Mouse (Mus musculus): ENCODE measurements around the gene Gys1. TPM values are rescaled to one million over a fixed set of nuclear protein-coding genes. Genes with fewer than 3 reads are reported as not detected.
"Not testable (repeated sequence)": the region's sequence is repeated elsewhere in the genome, so short reads cannot be mapped to it uniquely, and the experiment has no call there.

Gene Gys1
- total RNA-seq, 1 experiment from 2014 or later: 7.5 TPM

DNA sequence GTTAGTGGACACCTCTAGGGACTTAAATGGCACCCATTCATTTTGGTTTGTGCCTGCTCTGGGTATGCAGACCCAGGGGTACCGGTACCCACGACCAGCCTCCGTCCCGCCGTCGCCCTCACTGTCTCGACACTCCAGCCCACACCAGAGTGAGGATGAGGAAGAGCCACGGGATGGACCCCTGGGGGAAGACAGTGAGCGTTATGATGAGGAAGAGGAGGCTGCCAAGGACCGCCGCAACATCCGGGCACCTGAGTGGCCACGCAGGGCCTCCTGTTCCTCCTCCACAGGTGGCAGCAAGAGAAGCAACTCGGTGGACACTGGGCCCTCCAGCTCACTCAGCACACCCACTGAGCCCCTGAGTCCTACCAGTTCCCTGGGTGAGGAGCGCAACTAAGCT lies 20.3 kb downstream of the Gys1 start:
- no peak for ATAC-seq (replicated peaks; ENCODE audit: low read depth, poor library complexity, severe bottlenecking)

DNA sequence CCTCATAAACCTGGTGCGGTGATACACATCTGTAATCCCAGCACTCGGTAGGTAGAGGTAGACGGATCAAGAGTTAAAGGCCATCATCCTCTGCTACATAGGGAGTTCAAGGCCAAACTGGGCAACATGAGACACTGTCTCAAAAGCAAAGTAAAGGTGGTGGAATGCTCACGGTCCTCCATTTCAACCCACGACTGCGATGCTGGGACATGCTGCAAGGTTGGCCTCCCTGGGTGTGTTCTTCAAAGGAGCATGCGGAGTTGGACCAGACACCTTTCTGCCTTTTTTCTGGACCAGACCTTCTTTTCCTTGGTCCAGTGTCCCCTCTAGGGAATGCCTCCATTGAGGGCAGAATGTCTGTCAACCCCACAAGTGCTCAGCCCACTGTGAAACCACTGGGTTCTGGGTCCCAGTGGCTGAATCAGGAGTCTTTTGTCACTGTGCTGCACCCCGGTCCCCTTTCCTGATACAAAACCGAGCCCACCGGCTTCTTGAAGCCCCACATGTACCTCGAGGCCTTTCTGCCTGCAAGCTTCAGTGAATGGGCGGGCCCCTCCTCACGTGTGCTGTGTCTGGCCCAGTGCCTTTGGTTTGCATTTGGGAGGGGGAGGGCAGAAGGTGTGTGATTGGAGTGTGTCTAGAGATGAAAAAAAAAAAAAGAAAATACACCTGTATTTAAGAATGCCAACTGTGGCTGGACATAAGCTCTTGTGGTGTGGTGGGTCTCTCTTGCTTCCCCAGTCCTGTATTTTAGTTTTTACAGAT lies 21.5 kb downstream of the Gys1 start:
- no peak for ATAC-seq (replicated peaks; ENCODE audit: low read depth, poor library complexity, severe bottlenecking)

DNA sequence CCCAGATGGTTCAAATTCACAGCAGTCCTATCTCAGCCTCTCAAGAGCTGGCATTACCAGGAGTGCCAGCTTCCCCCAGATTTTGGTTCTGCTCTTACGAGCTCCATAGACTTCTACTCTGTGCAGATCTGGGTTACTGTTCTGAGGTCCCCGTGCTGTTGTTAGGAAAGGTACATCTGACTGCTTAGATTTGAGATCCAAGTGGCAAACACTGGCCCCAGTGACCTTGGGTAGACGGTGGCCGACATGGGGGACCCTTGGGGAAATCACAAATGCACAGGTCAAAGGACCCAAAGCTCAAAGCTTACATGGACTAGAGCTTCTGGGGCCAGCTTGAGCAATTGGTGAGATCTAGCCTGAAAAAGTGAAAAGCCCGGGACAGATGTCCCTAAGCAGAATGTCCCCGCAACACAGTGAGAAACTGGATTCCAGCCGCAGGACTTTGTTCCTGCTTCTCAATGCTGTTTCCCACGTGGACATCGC lies 22.1 kb downstream of the Gys1 start:
- no peak for ATAC-seq (replicated peaks; ENCODE audit: low read depth, poor library complexity, severe bottlenecking)

DNA sequence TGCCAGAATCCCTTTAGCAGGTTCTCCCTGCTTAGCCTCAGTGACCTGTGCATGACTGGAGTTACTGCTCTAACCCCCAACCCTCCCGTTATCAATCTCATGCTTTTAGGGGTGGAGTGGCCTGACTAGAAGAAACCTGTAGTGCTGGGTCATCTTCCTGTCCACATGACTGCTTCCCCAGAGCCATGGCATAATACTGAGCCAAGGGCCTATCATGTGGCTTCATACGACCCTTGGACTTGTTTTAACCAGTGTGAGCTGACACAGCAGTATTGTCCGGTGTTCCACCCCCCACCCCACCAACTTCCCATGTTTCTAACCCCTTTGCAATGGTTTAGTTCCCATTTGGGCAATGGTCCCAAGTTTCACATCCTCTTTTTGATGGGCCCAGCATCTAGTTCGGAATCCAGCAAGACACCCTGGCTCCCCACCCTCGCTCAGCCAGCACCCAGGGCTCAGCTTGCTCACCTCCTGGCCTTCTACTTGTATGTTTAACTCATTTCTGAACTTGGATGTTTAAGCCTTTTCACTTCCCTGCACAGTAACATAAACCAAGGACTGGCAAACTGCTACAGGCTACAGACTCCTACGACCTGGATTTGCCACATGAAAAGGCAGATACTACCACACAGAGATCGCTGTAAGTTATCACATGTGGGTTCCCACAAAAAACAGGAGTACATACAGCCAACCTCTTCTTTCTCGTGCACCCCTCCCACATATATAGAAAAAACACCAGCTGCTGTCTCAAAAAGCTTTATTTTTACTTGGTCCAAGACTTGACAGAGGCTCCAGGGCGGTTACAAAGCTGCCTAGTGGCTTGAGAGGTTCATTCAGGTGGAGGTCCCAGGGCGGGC lies 22.8 kb downstream of the Gys1 start:
- ATAC-seq (replicated peaks; ENCODE audit: low read depth, poor library complexity, severe bottlenecking): peak; percentile 22

DNA sequence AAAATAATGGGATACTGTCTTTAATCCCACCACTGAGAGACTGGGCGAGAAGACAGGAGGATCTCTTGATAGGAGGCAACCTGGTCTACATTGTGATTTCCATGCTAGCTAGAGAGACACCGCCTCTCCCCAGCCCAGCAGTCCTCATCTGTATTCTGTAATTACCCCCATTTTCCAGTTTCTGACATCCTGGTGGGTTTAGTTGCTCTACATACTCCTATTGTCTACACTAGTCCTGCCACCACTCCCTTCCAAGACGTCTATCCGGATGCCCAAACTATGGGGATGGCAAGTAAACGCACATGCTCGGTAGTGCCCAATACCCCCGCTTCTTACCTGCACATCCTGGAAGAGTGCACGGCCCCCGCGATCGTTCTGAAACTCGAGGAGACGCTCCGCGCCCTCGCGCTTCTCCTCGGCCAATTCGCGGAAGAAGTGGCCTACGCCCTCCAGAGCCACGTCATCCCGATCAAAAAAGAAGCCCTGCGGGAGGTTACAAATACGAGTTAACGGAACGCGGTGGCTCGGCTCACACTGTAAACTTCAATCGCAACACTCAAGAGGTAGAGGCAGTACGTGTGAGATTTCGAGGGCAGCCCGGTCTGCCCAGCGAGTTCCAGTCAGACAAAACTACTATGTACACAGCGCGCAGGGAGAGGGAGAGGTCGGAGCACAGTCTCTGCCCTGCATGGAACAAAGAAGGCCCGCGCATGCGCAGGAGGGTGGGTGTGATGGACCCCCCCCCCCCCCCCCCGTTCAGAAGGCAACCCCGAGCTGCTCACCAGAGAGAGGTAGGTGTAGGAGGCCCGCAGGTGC lies 24.3 kb downstream of the Gys1 start:
- ATAC-seq (replicated peaks; ENCODE audit: low read depth, poor library complexity, severe bottlenecking): 0 out of 2 replicates have a peak, but pooled peaks have one; percentile 9

DNA sequence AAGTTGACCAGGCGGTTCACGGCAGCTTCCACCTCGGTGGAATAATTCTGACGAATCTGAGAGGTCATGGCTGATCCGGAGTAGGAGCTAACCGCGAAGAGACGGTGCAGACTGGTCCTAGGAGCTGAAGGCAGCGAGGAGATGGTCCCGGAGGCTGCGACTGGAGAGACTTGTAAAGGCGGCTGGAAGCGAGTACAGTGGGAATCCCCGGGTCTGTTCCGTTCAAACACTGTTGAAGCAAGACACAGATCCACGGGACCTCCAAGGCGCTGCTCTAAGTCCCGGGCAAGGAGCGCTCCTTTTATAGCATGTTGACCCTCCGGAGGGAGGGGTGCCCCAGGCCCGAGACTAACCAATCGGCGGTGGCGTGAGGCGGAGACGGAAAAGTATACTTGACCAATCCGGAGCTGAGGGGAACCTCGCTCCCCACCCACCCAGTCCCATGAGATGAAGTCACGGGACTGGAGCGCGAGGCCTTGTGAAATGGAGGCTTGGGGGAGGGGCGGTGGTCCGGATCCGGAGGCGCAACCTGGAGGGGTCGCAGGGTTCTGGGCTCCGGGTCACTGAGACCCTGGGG lies 25.0 kb downstream of the Gys1 start, which contains the start of gene Ftl1:
Ftl1 (minus strand) TSS at position 321 of the 577 bp plus-strand sequence.
- peak; percentile 74 for ATAC-seq (replicated peaks; ENCODE audit: low read depth, poor library complexity, severe bottlenecking)

DNA sequence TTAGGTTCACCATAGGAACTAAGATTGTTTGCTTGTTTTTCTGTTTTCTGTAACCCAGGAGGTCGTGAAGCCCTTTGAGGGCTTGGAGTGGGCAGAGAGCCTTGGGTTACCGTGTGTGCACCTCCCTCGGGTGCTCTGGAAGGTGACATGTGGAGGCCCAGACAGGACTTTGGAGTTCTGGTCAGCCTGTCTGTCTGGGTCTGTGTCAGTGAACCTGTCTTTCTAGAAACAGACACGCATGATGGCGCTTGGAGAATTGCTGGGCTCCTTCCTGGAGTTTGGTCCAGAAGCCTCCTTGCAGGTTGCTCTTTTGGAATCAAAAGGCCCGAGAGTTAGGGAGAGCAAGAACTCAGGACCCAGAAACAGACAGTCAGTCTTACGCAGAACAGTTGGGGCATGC lies 25.7 kb downstream of the Gys1 start:
- no peak for ATAC-seq (replicated peaks; ENCODE audit: low read depth, poor library complexity, severe bottlenecking)

DNA sequence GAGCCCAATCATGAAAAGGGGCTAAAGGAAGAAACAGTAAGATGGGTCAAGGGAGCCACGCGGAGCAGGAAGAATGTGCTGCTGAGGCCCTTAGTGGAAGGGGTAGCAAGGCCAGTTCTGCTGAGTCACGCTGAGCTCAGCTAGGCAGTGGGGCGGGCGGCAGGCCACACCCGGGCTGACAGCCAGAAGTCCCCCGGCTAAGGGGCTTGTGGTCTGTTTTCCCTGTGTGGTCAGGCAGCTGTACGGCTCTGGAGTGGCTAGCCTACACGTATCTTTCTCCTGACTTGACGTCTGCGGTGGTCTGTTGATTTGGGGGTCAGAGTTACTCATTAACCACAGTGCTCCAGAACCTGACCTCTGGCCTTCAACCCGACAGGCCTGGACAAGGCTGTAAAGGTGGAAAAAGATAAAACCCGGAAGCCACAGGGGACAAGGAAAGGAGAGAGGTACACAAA lies 26.2 kb downstream of the Gys1 start:
- ATAC-seq (replicated peaks; ENCODE audit: low read depth, poor library complexity, severe bottlenecking): peak; percentile 70

DNA sequence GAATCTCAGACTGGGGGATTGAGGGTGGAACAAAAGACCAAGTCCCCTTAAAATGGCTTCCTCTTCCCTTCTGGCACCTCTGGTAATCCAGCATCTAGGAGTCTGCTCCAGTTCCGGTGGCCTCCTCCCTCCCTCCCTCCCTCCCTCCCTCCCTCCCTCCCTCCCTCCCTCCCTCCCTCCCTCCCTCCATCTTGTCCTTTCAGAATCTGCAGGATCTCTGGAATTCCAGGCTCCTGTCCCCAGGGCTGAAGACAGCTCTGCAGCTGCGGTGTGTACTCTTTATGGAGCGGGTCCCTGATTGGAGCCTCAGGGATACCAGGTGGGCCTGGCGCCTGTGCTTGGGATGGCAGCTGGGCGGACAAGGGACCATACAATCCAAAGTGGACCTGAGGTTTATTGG lies 26.7 kb downstream of the Gys1 start:
- ATAC-seq (replicated peaks; ENCODE audit: low read depth, poor library complexity, severe bottlenecking): no peak

DNA sequence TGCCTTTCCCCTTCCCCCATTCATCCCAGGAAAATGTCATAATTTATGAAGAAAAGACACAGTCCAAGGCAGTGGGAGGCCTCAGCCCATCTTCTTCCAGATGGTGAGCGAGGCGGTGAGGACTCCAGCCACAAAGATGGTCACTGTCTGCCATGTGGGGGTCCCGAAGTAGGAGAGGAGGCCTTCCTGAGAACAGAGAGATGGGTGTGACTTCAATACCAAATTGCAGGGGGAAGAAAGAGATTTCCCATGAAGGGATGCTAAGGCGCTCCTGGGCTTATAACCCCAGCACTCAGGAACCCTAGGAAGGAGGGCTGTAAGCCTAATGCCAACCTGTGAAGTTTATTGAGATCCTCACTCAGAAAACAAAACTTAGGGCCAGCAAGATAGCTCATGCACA lies 27.1 kb downstream of the Gys1 start:
- no peak for ATAC-seq (replicated peaks; ENCODE audit: low read depth, poor library complexity, severe bottlenecking)

DNA sequence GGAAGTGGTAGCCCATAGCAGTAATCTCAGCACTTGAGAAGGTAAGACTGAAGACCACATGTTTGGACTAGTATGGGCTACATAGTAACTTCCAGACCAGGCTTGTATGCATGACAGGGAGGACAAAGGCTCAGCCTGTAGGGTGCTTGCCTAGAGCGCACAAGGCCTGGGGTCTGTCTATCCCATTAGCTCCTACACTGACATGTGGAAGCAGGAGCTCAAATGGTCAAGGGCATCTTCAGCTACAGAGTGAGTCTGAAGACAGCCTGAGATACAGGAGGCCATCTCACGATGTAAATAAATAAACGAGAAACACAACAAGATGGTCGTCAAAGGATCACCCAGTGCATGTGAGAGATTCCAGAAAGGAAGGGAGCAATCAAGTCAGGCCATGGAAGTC lies 27.7 kb downstream of the Gys1 start:
- ATAC-seq (replicated peaks; ENCODE audit: low read depth, poor library complexity, severe bottlenecking): no peak

DNA sequence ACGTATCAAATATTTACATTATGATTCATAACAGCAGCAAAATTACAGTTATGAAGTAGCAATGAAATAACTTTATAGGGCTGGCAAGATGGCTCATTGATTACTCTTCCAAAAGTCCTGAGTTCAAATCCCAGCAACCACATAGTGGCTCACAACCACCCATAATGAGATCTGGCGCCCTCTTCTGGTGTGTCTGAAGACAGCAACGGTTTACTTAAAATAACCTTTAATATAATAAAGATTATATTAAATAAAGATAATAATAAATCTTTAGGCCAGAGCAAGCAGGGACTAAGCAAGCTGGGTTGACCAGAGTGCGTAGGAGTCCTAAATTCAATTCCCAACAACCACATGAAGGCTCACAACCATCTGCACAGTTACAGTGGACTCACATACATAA lies 28.2 kb downstream of the Gys1 start:
- ATAC-seq (replicated peaks; ENCODE audit: low read depth, poor library complexity, severe bottlenecking): not testable (repeated sequence)

DNA sequence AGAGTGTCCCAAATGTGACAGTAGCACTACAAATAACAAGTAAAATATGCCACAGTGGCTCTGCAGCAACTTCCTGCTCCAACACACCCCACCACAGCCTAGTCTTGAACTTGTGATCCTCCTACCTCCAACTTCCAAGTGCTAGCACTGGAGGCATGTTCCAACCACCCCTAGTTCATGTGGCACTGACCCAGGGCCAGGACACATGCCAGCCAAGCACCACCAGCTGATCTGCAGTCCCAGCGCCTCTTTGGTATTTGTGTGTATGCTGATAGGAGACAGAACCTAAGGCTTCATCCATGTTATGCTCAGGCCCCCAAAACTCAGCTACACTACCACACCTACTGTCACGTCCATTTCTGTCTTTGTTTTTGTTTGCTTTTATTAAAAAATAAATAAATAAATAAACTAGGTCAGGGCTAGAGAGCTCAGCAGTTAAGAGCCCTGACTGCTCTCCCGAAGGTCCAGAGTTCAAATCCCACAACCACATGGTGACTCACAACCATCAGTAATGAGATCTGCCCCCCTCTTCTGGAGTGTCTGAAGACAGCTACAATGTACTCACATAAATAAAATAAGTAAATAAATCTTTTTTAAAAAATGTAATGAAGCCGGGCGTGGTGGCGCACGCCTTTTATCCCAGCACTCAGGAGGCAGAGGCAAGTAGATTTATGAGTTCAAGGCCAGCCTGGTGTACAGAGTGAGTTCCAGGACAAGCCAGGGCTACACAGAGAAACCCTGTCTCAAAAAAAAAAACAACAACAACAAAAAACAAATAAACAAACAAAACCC lies 29.5 kb downstream of the Gys1 start:
- ATAC-seq (replicated peaks; ENCODE audit: low read depth, poor library complexity, severe bottlenecking): no peak

DNA sequence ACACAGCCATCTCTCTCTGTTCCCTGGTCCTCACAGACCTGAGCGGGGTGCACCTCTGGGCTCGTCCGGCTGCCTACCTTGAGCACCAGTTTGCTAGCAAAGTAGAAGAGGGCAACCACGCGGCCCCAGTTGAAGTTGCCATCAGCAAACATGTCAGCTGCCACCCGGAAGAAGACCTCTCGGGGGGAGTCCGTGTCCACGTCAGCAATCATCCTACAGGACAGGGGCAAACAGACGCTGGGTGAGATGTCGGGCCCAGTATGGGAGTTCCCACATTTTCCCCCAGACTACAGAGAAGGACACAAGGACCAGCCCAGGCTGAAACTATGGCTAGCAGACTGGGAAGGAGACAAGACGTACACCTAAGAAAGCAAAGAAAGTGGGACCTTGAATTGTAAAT lies 30.5 kb downstream of the Gys1 start:
- ATAC-seq (replicated peaks; ENCODE audit: low read depth, poor library complexity, severe bottlenecking): no peak

DNA sequence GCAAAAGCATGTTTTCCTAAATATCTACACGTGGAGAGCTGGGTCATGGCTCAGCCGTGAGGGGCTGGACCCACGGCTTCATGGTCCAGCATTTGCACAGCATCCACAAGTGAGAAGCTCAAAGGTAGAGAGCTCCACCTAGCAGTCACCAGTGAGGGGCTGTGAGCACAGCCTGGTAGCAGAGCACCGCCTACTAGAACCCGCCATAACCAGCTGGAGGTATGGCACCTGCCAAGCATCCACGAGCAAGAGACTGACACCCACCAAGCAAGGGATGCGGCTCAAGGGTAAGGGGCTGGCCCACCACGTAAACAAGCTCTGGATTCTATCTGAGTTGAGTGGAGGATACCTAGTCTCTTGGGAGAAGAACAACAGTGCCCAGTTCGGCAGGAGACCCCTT lies 30.9 kb downstream of the Gys1 start:
- ATAC-seq (replicated peaks; ENCODE audit: low read depth, poor library complexity, severe bottlenecking): no peak

DNA sequence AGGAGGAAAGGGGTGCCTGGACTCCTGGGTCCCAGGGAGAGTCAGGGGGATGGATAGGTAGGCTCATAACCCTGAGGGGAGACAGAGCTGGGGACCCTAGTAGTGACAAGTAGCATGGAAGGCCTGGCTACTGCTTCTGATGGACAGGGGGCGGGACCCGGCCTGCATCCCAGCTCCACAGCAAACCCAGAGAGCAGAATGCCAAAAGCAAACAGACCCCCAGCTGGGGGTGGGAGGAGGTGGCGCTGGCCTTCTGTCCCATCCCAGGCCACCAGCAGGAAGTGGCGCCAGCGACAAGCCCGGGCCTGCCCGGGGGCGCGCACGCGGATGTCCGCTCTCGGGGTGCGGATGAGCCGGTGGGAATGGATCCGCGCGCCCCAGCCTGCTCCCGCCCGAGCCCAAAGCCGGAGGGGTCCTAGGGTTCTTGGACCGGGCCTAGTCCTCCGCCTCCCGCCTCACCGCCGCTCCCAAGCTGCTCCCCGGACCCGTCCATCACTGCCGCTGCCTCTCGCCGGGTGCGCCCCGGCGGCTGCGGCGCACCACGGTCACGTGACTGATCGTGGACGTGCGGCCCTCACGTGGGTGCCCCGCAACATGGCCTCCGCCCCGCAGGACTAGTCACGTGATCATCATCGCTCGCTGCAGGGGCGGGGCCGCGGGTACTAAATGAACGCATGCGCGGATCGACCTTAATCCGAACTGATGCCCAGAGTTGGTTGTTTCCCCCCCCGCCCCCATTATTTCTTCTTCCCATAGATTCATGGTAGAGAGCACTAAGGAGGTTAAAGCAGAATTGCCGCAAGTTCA lies 31.8 kb downstream of the Gys1 start, which contains the start of gene Bax:
Bax (minus strand) TSS at position 616 of the 807 bp plus-strand sequence.
- ATAC-seq (replicated peaks; ENCODE audit: low read depth, poor library complexity, severe bottlenecking): peak; percentile 82

DNA sequence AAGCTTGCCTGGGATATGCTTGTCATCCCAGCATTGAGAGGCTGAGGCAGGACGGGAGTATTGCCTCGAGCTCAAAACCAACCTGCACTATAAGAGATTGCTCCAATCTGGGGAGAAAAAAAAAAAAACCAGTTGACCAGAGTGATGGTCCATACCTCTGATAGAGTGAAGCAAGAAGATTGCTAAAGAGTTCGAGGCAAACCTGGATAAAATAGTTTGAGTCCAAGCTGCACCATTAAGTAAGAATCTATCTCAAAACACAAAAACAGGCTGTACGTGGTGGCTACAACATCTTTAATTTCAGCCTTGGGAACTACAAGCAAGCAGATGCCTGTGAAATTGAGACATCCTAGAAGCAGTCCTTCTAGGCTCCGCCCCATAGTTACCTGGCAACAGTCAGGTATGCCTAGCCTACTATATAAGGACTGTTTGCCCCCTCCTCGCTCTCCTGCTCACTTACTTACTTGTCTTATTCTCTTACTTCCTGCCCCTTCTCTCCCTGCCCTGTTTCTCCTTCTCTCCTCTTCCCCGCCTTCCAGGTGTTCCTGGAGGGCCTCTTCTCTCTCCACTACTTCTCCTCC lies 32.5 kb downstream of the Gys1 start:
- no peak for ATAC-seq (replicated peaks; ENCODE audit: low read depth, poor library complexity, severe bottlenecking)

DNA sequence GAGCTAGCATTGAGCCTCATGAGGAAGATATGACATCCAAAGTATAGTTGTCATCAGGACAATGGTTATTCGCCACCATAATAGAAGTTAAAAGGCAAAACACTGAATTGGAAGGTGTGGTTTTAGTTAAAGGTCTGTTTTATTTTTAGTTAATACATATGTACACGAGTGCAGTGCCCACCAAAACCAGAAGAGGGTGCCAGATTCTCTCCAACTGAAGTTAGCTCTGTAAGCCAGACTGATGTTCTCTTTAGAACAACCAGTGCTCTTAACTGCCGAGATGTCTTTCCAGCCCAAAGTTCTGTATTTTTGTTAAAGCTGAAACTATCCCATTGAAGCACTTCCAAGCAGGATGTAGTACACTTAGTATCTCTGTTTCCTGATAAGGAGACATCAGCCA lies 36.2 kb downstream of the Gys1 start:
- peak; percentile 63 for ATAC-seq (replicated peaks; ENCODE audit: low read depth, poor library complexity, severe bottlenecking)

All from common myeloid progenitor, adult 5-6 weeks (primary cell).